Mouse (Mus musculus): ENCODE data around the gene Olfr684.

Gene Olfr684

GRCm38 (mm10) chr7:105163553-105163952 is at the start of gene Olfr684:
Olfr684 (minus strand) TSS chr7:105163653.
- no peak for DNase-seq (ENCODE audit: low spot score)

- DNase-seq (ENCODE audit: low spot score) = no peak
Observed at GRCm38 (mm10) chr7:105207385-105207784, 43.9 kb upstream of the Olfr684 start, which contains the start of gene Olfr686. Olfr686 (minus strand) TSS chr7:105207485.

GRCm38 (mm10) chr7:105185912-105186311 is 22.5 kb upstream of the Olfr684 start, which contains the start of gene Olfr685:
Olfr685 (minus strand) TSS chr7:105186012.
- no peak for DNase-seq (ENCODE audit: low spot score)

- DNase-seq (ENCODE audit: low spot score) = no peak
Observed at GRCm38 (mm10) chr7:105170773-105171172, 7.3 kb upstream of the Olfr684 start.

- DNase-seq (ENCODE audit: low spot score) = no peak
Observed at GRCm38 (mm10) chr7:105146912-105147311, 16.5 kb downstream of the Olfr684 start, which contains the start of gene Olfr683. Olfr683 (minus strand) TSS chr7:105147012.

DNA sequence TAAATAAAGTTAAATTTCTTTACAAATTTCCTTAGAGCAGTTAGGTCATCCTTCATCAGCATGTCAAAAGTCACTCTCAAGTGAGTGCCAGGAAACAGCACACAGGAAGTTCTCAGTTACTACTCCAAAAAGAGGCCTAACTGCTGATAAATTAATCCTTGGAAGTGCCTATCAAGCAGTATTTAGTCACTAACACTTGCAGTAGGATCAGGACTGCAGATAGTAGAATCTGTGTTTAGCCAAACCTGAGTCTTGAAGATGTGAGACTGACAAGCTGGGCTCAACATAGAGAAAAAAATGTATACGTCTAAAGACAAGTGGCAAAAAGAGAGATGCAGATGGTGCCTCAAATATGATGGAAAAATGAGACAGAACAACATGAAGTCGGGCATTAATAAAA is 22.2 kb downstream of the Olfr684 start:
- DNase-seq (ENCODE audit: low spot score) = no peak

GRCm38 (mm10) chr7:105116536-105116935 is 46.9 kb downstream of the Olfr684 start, which contains the start of gene Olfr681:
Olfr681 (plus strand) TSS chr7:105116836.
- DNase-seq (ENCODE audit: low spot score) = no peak

All from ovary, postnatal 14 days (tissue).